Mouse (Mus musculus): Measurements from ENCODE around the gene Ltf. TPM values are rescaled to one million over a fixed set of nuclear protein-coding genes. Genes with fewer than 3 reads are reported as not detected.

Gene Ltf
- total RNA-seq (2018; cell fraction: chromatin; rRNA removed): 1 to 10 TPM in 3 of 26 experiments, under 1 TPM in 2, not detected in 21; 0.55 to 4.6 (median 1.3) TPM
- total RNA-seq (2018; cell fraction: cytosol; rRNA removed): 1 to 10 TPM in 13 of 26 experiments, under 1 TPM in 12, not detected in 1; 0.11 to 7.7 (median 1.1) TPM
- 10 to 100 TPM in 1 of 26 experiments, 1 to 10 TPM in 19, under 1 TPM in 4, not detected in 2; 0.24 to 10.7 (median 2.4) TPM for total RNA-seq (2018; cell fraction: nucleus; rRNA removed)
- polyA plus RNA-seq (2018): 1.6 to 15.3 TPM (median 4.9 TPM) in 3 replicates

GRCm38 (mm10) chr9:111019022-111019421 lies at the start of gene Ltf:
Ltf (plus strand) TSS chr9:111019271.
- H3K27ac ChIP-seq: no peak within 1 kb of the TSS
- no peaks in the 10 kb centered on the region for H3K36me3 ChIP-seq (ENCODE audit: inconsistent target)
- no peaks in the 10 kb centered on the region for H3K79me2 ChIP-seq (ENCODE audit: inconsistent target)
- no peak within 1 kb of the TSS for H3K4me3 ChIP-seq (ENCODE audit: inconsistent target)
- WGBS (ENCODE audit: missing documents): 26% methylated on average over 5 of the region's 5 CpGs

- Histone ChIP-seq H3K36me3 (ENCODE audit: inconsistent target) (no peaks in the 10 kb centered on the region), H3K79me2 (ENCODE audit: inconsistent target) (no peaks in the 10 kb centered on the region), H3K4me3 (ENCODE audit: inconsistent target) (no peak overlapping the region), H3K27ac (no peak overlapping the region)
- WGBS (ENCODE audit: missing documents): 96% methylated on average over 9 of the region's 11 CpGs
These were observed 39.7 kb upstream of the Ltf start for GRCm38 (mm10) chr9:110979411-110979810.

GRCm38 (mm10) chr9:110982351-110982750 lies 36.7 kb upstream of the Ltf start:
- Histone ChIP-seq H3K36me3 (ENCODE audit: inconsistent target) (no peaks in the 10 kb centered on the region), H3K27ac (no peak overlapping the region), H3K79me2 (ENCODE audit: inconsistent target) (no peaks in the 10 kb centered on the region), H3K4me3 (ENCODE audit: inconsistent target) (no peak overlapping the region)
- WGBS (ENCODE audit: missing documents): 69% methylated on average over 4 of the region's 4 CpGs

GRCm38 (mm10) chr9:110984096-110984495 lies 35.0 kb upstream of the Ltf start:
- H3K79me2 ChIP-seq (ENCODE audit: inconsistent target): no peaks in the 10 kb centered on the region
- no peak overlapping the region for H3K27ac ChIP-seq
- 94% methylated on average over 9 of the region's 9 CpGs for WGBS (ENCODE audit: missing documents)

GRCm38 (mm10) chr9:110985541-110985940 lies 33.5 kb upstream of the Ltf start:
- Histone ChIP-seq H3K79me2 (ENCODE audit: inconsistent target) (no peaks in the 10 kb centered on the region), H3K4me3 (ENCODE audit: inconsistent target) (no peak overlapping the region), H3K27ac (no peak overlapping the region), H3K36me3 (ENCODE audit: inconsistent target) (no peaks in the 10 kb centered on the region)
- 95% methylated on average over 5 of the region's 5 CpGs for WGBS (ENCODE audit: missing documents)

More at GRCm38 (mm10) chr9:110984096-110984495, 35.0 kb upstream of the Ltf start:
- no peak overlapping the region for H3K4me3 ChIP-seq (ENCODE audit: inconsistent target)
- no peaks in the 10 kb centered on the region for H3K36me3 ChIP-seq (ENCODE audit: inconsistent target)

- no peaks in the 10 kb centered on the region for H3K79me2 ChIP-seq (ENCODE audit: inconsistent target)
- no peak overlapping the region for H3K27ac ChIP-seq
- H3K4me3 ChIP-seq (ENCODE audit: inconsistent target): no peak overlapping the region
- H3K36me3 ChIP-seq (ENCODE audit: inconsistent target): no peaks in the 10 kb centered on the region
- WGBS (ENCODE audit: missing documents): 89% methylated on average over 8 of the region's 8 CpGs
These were observed 33.1 kb upstream of the Ltf start for GRCm38 (mm10) chr9:110985951-110986350.

- H3K79me2 ChIP-seq (ENCODE audit: inconsistent target): no peaks in the 10 kb centered on the region
- WGBS (ENCODE audit: missing documents): 88% methylated on average over 4 of the region's 4 CpGs
- H3K4me3 ChIP-seq (ENCODE audit: inconsistent target): no peak overlapping the region
- H3K36me3 ChIP-seq (ENCODE audit: inconsistent target): no peaks in the 10 kb centered on the region
- no peak overlapping the region for H3K27ac ChIP-seq
These were observed 31.7 kb upstream of the Ltf start for GRCm38 (mm10) chr9:110987331-110987730.

- 78% methylated on average over 3 of the region's 3 CpGs for WGBS (ENCODE audit: missing documents)
- H3K27ac ChIP-seq: no peak overlapping the region
- H3K79me2 ChIP-seq (ENCODE audit: inconsistent target): no peaks in the 10 kb centered on the region
- no peaks in the 10 kb centered on the region for H3K36me3 ChIP-seq (ENCODE audit: inconsistent target)
- H3K4me3 ChIP-seq (ENCODE audit: inconsistent target): no peak overlapping the region
These were observed 31.0 kb upstream of the Ltf start for GRCm38 (mm10) chr9:110988078-110988477.

- no peaks in the 10 kb centered on the region for H3K79me2 ChIP-seq (ENCODE audit: inconsistent target)
- H3K4me3 ChIP-seq (ENCODE audit: inconsistent target): no peak overlapping the region
- no peaks in the 10 kb centered on the region for H3K36me3 ChIP-seq (ENCODE audit: inconsistent target)
- no peak overlapping the region for H3K27ac ChIP-seq
- WGBS (ENCODE audit: missing documents): 82% methylated on average over 4 of the region's 4 CpGs
These were observed 29.9 kb upstream of the Ltf start for GRCm38 (mm10) chr9:110989141-110989540.

GRCm38 (mm10) chr9:110989543-110989942 lies 29.5 kb upstream of the Ltf start:
- no peak overlapping the region for H3K27ac ChIP-seq
- no peak overlapping the region for H3K4me3 ChIP-seq (ENCODE audit: inconsistent target)
- 96% methylated on average over 2 of the region's 2 CpGs for WGBS (ENCODE audit: missing documents)
- no peaks in the 10 kb centered on the region for H3K79me2 ChIP-seq (ENCODE audit: inconsistent target)
- no peaks in the 10 kb centered on the region for H3K36me3 ChIP-seq (ENCODE audit: inconsistent target)

GRCm38 (mm10) chr9:110990204-110990603 lies 28.9 kb upstream of the Ltf start, which contains the start of gene Rtp3:
Rtp3 (minus strand) TSS chr9:110990583.
- Histone ChIP-seq H3K4me3 (ENCODE audit: inconsistent target) (no peak within 1 kb of the TSS), H3K36me3 (ENCODE audit: inconsistent target) (no peaks in the 10 kb centered on the region)

GRCm38 (mm10) chr9:110993281-110993709 lies 25.8 kb upstream of the Ltf start:
- Histone ChIP-seq H3K36me3 (ENCODE audit: inconsistent target) (no peaks in the 10 kb centered on the region), H3K27ac (no peak overlapping the region), H3K4me3 (ENCODE audit: inconsistent target) (no peak overlapping the region), H3K79me2 (ENCODE audit: inconsistent target) (no peaks in the 10 kb centered on the region)
- 80% methylated on average over 3 of the region's 3 CpGs for WGBS (ENCODE audit: missing documents)

More at GRCm38 (mm10) chr9:110990204-110990603, 28.9 kb upstream of the Ltf start, which contains the start of gene Rtp3:
- Histone ChIP-seq H3K79me2 (ENCODE audit: inconsistent target) (no peaks in the 10 kb centered on the region), H3K27ac (no peak within 1 kb of the TSS)
- 76% methylated on average over 6 of the region's 6 CpGs for WGBS (ENCODE audit: missing documents)

GRCm38 (mm10) chr9:110994716-110995172 lies 24.3 kb upstream of the Ltf start:
- WGBS (ENCODE audit: missing documents): 22% methylated on average over 9 of the region's 13 CpGs
- Histone ChIP-seq H3K4me3 (ENCODE audit: inconsistent target) (peak overlapping the region; percentile 22; the same call in 1 of the 2 replicates), H3K79me2 (ENCODE audit: inconsistent target) (no peaks in the 10 kb centered on the region), H3K27ac (peak overlapping the region; percentile 36; the same call in 1 of the 2 replicates), H3K36me3 (ENCODE audit: inconsistent target) (no peaks in the 10 kb centered on the region)

GRCm38 (mm10) chr9:110997245-110997644 lies 21.8 kb upstream of the Ltf start:
- no peak overlapping the region for H3K27ac ChIP-seq

GRCm38 (mm10) chr9:110999056-110999455 lies 20.0 kb upstream of the Ltf start:
- 50% methylated on average over 2 of the region's 2 CpGs for WGBS (ENCODE audit: missing documents)
- no peak overlapping the region for H3K4me3 ChIP-seq (ENCODE audit: inconsistent target)
- H3K27ac ChIP-seq: 0 out of 2 replicates have a peak overlapping the region, but pooled peaks have one; percentile 2
- H3K36me3 ChIP-seq (ENCODE audit: inconsistent target): no peaks in the 10 kb centered on the region
- H3K79me2 ChIP-seq (ENCODE audit: inconsistent target): no peaks in the 10 kb centered on the region

More at GRCm38 (mm10) chr9:110997245-110997644, 21.8 kb upstream of the Ltf start:
- WGBS (ENCODE audit: missing documents): 6% methylated on average over 5 of the region's 5 CpGs
- Histone ChIP-seq H3K4me3 (ENCODE audit: inconsistent target) (no peak overlapping the region), H3K79me2 (ENCODE audit: inconsistent target) (no peaks in the 10 kb centered on the region), H3K36me3 (ENCODE audit: inconsistent target) (no peaks in the 10 kb centered on the region)
